Mouse (Mus musculus): ENCODE data around the gene Dkk2. TPM values are rescaled to one million over a fixed set of nuclear protein-coding genes. Genes with fewer than 3 reads are reported as not detected.
A peak's percentile ranks its signal among the peaks of the same experiment; 100 is the strongest.
"Not testable (repeated sequence)": the region's sequence is repeated elsewhere in the genome, so short reads cannot be mapped to it uniquely, and the experiment has no call there.

The Dkk2 gene
- 1 to 10 TPM; 7.4 to 8.0 TPM for total RNA-seq (2021)
- long read RNA-seq, experiment 1, partial matches to known transcripts = 0 of 5 reads
- long read RNA-seq, experiment 1, other reads (novel, unspliced or antisense) = 1 of 5 reads
- long read RNA-seq, experiment 2, transcript Dkk2-201 (4 exons, 3,705 nt) = major isoform, 5 of 9 reads
- long read RNA-seq, experiment 2, partial matches to known transcripts = 0 of 9 reads
- long read RNA-seq, experiment 2, other reads (novel, unspliced or antisense) = 4 of 9 reads

DNA sequence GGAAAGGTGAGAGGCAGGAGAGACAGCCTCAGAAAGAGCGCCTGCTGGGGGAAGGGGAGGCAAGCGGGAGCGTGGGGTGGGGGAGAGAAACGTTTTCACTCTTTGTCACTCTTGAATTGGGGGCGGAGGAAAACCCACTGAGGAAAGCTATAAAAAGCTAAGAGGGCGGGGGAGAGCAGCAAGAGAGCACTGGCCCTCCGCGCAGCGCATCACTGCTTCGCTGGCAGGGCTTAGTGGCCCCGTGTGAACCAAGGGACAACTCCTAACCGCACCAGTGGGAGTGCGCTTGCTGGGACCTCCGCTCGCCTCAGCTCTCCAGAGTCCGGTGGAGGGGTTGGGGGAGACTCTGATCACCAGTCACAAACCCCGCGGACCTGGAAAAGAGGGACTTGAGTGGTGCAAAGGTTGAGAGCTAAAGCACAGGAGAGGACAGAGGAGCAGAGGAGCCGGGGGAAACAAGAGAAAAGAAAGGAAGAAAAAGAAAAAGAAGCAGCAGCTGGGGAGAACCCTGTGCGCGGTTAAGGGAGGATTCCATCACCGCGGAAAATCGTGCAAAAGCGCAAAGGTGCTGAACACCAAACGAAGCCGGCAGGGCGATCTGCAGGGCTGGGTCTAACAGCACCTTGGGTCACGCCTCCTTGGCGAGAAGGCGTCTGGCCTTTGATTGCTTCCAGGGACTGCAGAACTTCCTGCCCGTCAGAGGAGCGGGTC, at the start of gene Dkk2:
TSS of gene Dkk2 (plus strand) at position 181 of the 711 bp plus-strand sequence.
- intact Hi-C loops (cut with DNase I; ENCODE audit: low total_unique reads) = loop anchor here (10.0 kb wide), 1 partner anchor 110 kb away; no protein-coding TSS in a partner anchor
- DNase-seq = peak; percentile 30

GRCm38 (mm10) chr3:132036704-132037103, 48.4 kb upstream of the Dkk2 start:
- DNase-seq = no peak
- intact Hi-C loops (cut with DNase I; ENCODE audit: low total_unique reads) = no loop called here

GRCm38 (mm10) chr3:132037670-132038069, 47.4 kb upstream of the Dkk2 start:
- DNase-seq = no peak
- intact Hi-C loops (cut with DNase I; ENCODE audit: low total_unique reads) = no loop called here

GRCm38 (mm10) chr3:132040066-132040465, 45.0 kb upstream of the Dkk2 start:
- intact Hi-C loops (cut with DNase I; ENCODE audit: low total_unique reads) = no loop called here
- no peak for DNase-seq

GRCm38 (mm10) chr3:132050884-132051457, 34.1 kb upstream of the Dkk2 start:
- no peak for DNase-seq
- intact Hi-C loops (cut with DNase I; ENCODE audit: low total_unique reads) = no loop called here

GRCm38 (mm10) chr3:132062816-132063215, 22.3 kb upstream of the Dkk2 start:
- DNase-seq; intact Hi-C loops (cut with DNase I; ENCODE audit: low total_unique reads): not testable (repeated sequence)

DNA sequence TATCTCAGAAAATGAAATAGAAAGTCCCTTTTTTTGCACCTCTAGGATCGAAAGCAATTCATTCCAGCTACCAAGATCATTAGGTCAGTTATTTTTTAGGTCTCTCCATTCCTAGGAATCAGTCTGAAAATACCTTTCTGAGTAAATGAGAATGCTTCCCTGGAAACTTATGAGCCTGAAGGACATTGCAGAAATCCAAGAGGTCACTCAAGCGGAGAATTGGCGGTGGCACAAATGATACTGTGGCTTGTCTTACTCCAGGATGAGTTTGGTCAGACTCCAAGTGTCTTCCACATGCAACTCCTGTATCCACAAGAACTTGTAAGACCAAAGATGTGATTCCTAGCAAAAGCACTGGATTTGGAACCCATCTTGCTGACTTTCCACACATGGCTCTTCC, 21.7 kb upstream of the Dkk2 start:
- intact Hi-C loops (cut with DNase I; ENCODE audit: low total_unique reads) = no loop called here

DNA sequence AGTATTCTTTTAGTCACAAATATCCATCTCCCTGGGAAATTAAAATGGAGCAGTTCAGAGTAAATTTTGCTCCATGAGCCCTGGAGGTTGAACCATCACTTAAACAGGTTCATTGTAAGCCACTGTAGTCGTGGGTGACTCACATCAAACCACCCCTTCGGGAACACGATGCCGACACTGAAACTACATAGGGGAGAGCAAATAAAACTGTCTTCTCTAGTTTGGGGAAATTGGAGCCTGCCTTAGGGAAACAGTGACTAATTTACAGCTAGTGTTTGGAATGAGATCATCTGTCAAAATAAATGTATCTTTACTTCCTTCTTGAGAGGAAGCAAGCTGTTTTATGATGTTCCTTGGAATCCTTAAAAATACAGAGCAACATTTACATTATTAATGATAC, 21.1 kb upstream of the Dkk2 start:
- intact Hi-C loops (cut with DNase I; ENCODE audit: low total_unique reads) = no loop called here
- DNase-seq = no peak

More for the DNA sequence above, 21.7 kb upstream of the Dkk2 start:
- DNase-seq = no peak

GRCm38 (mm10) chr3:132064920-132065319, 20.2 kb upstream of the Dkk2 start:
- no peak for DNase-seq
- intact Hi-C loops (cut with DNase I; ENCODE audit: low total_unique reads) = no loop called here

- intact Hi-C loops (cut with DNase I; ENCODE audit: low total_unique reads) = no loop called here
- no peak for DNase-seq
Observed at GRCm38 (mm10) chr3:132070949-132071348, 14.1 kb upstream of the Dkk2 start.

GRCm38 (mm10) chr3:132084018-132084417, 1.1 kb upstream of the Dkk2 start:
- intact Hi-C loops (cut with DNase I; ENCODE audit: low total_unique reads) = loop anchor here (10.0 kb wide), 1 partner anchor 109 kb away; no protein-coding TSS in a partner anchor
- peak; percentile 73 for DNase-seq

- DNase-seq = no peak
- intact Hi-C loops (cut with DNase I; ENCODE audit: low total_unique reads) = loop anchor here (10.0 kb wide), 1 partner anchor 110 kb away; no protein-coding TSS in a partner anchor
Observed at GRCm38 (mm10) chr3:132084680-132085079, 412 bp upstream of the Dkk2 start.

DNA sequence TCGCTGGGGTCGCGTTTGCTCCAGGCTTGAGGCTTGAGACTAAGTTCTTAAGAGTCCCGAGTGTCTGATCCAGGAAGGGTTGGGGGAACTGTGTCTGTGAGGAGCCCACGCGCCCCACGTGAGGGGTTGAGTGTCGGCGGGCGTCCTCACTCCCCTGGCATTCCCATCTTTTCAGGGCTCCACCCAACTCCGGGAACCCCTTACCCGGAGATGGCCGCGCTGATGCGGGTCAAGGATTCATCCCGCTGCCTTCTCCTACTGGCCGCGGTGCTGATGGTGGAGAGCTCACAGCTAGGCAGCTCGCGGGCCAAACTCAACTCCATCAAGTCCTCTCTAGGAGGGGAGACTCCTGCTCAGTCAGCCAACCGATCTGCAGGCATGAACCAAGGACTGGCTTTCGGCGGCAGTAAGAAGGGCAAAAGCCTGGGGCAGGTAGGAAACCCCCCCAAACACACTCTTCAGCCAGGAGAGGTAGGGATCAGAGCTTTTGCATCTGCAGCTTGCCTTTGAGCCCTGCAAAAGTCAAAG, 795 bp downstream of the Dkk2 start:
- intact Hi-C loops (cut with DNase I; ENCODE audit: low total_unique reads) = loop anchor here (10.0 kb wide), 1 partner anchor 111 kb away; no protein-coding TSS in a partner anchor
- peak; percentile 22 for DNase-seq

- intact Hi-C loops (cut with DNase I; ENCODE audit: low total_unique reads) = loop anchor here (10.0 kb wide), 1 partner anchor 112 kb away; no protein-coding TSS in a partner anchor
- DNase-seq = no peak
Observed at GRCm38 (mm10) chr3:132086461-132086860, 1.4 kb downstream of the Dkk2 start.

- intact Hi-C loops (cut with DNase I; ENCODE audit: low total_unique reads) = loop anchor here (10.0 kb wide), 1 partner anchor 112 kb away; no protein-coding TSS in a partner anchor
- peak; percentile 20 for DNase-seq
Observed at GRCm38 (mm10) chr3:132087011-132087486, 2.0 kb downstream of the Dkk2 start.

DNA sequence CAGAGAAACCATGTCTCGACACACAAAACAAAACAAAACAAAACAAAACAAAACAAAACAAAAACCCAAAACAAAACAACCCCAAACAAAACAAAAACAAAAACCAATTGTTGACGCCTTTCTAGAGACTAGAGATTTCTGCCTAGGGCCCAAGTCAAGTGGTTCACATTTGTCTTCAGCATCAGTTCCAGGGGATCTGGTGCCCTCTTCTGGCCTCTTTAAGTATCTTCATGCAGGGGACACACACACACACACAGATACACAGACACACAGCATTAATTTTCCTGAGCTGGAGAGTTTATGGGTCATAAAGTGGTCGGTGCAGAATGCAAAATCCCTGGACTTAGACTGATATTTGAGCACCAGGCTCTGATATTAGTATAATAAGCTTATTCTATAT, 7.9 kb downstream of the Dkk2 start:
- DNase-seq = no peak
- intact Hi-C loops (cut with DNase I; ENCODE audit: low total_unique reads) = no loop called here

DNA sequence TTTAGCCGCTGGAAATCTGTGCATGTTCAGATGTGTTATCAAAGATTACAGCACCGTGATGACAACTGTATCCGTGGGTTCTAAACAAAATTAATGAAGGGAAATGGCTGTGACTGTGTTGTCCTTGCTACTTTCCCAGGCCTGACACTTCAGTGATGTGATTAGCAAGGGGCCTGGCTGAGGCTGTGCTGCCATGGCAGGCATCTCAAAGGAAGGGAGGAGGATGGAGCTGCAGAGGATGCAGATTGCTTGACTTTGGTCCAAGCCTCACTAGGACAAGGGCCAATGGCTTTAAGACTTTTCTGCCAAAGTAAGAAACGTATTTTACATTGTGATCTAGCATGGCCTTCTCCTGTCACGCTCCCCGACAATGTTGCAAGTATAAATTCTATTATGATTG, 11.2 kb downstream of the Dkk2 start:
- no peak for DNase-seq
- intact Hi-C loops (cut with DNase I; ENCODE audit: low total_unique reads) = no loop called here

GRCm38 (mm10) chr3:132100746-132101145, 15.7 kb downstream of the Dkk2 start:
- DNase-seq = peak; percentile 15

DNA sequence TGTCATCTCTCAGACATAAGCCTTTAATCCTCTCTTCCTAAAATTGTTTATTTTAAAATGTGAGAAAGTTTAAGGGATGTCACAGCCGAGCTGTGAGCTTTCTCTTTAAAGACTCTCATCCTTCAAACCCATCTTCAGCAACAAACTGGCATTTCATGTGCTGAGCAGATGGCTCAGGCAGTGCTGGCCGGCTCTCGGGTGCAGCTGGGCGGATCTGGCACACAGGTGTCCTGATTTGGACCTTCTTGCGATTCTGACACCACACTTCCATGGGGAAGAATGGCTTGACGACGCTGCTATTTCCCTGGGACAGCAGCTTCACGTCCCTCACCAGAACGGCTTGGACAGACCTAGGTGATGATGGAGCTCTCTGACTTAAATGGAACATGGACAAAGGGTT, 17.9 kb downstream of the Dkk2 start:
- DNase-seq = peak; percentile 30
- intact Hi-C loops (cut with DNase I; ENCODE audit: low total_unique reads) = no loop called here

More at GRCm38 (mm10) chr3:132100746-132101145, 15.7 kb downstream of the Dkk2 start:
- intact Hi-C loops (cut with DNase I; ENCODE audit: low total_unique reads) = no loop called here

- intact Hi-C loops (cut with DNase I; ENCODE audit: low total_unique reads) = no loop called here
- no peak for DNase-seq
Observed at GRCm38 (mm10) chr3:132103454-132103853, 18.4 kb downstream of the Dkk2 start.
